Mouse (Mus musculus): ENCODE results near the gene Rxfp1. TPM values are rescaled to one million over a fixed set of nuclear protein-coding genes. Genes with fewer than 3 reads are reported as not detected.

Rxfp1 gene
- polyA plus RNA-seq, 1 experiment from 2014 or later, result not detected

GRCm38 (mm10) chr3:79591793-79592471 is 145.7 kb downstream of the Rxfp1 start:
- Histone ChIP-seq H3K36me3 (peaks cover 37% of the 10 kb centered on the region), H3K9ac (peak overlapping the region; percentile 95), H3K9me3 (replicated peaks) (no peaks in the 10 kb centered on the region), H3K4me2 (peak overlapping the region; percentile 78), H3K27ac (peak overlapping the region; percentile 87), H3K27me3 (no peaks in the 10 kb centered on the region), H3K4me1 (replicated peaks) (peaks cover 34% of the 10 kb centered on the region), H3K4me3 (replicated peaks) (peak overlapping the region; percentile 94)
- WGBS (ENCODE audit: insufficient replicate concordance), result 1% methylated on average over 15 of the region's 15 CpGs
- ATAC-seq (ENCODE audit: low read depth) (no peak), DNase-seq (no peak)

Other genes starting within 250 kb of the Rxfp1 start
- 3.5 and 3.8 TPM in 2 replicates for gene Fnip2, start 170.1 kb downstream of the Rxfp1 start, polyA plus RNA-seq (2015; fragmentation: Nextera tagmentation; extraction: Ambion mirVana)
- gene Ppid, start 146.5 kb downstream of the Rxfp1 start, polyA plus RNA-seq (2015; fragmentation: Nextera tagmentation; extraction: Ambion mirVana), result 164 and 208 TPM in 2 replicates
- 20.5 and 23.4 TPM in 2 replicates for gene 4930579G24Rik, start 108.8 kb downstream of the Rxfp1 start, polyA plus RNA-seq (2015; fragmentation: Nextera tagmentation; extraction: Ambion mirVana)
- gene Etfdh, start 108.4 kb downstream of the Rxfp1 start, polyA plus RNA-seq (2015; fragmentation: Nextera tagmentation; extraction: Ambion mirVana), result 38.8 and 45.8 TPM in 2 replicates
- gene Tmem144, start 114.9 kb upstream of the Rxfp1 start, polyA plus RNA-seq (2015; fragmentation: Nextera tagmentation; extraction: Ambion mirVana), result 1.9 and 2.7 TPM in 2 replicates
- 2.0 and 3.0 TPM in 2 replicates for gene Fam198b, start 146.7 kb upstream of the Rxfp1 start, polyA plus RNA-seq (2015; fragmentation: Nextera tagmentation; extraction: Ambion mirVana)